Mouse (Mus musculus) thymus, postnatal 36 days (tissue): ENCODE data around the gene Flot1.

ENCODE experiments used
- DNase-seq, 2 experiments: peaks; one replicate each; pipeline ENCODE4 v3.0.0; 2022; ENCODE audit warnings: mixed read lengths in 2 of 2

The Flot1 gene

GRCm38 (mm10) chr17:35812307-35812706 lies 10.7 kb upstream of the Flot1 start:
- no peak for DNase-seq

- DNase-seq, result no peak
Observed at GRCm38 (mm10) chr17:35812736-35813135, 10.3 kb upstream of the Flot1 start.

GRCm38 (mm10) chr17:35813245-35813647 lies 9.8 kb upstream of the Flot1 start:
- DNase-seq, result peak; percentile 18 to 25

- no peak for DNase-seq
Observed at GRCm38 (mm10) chr17:35813653-35814052, 9.4 kb upstream of the Flot1 start.

- DNase-seq, result no peak
Observed at GRCm38 (mm10) chr17:35814678-35815077, 8.4 kb upstream of the Flot1 start.

GRCm38 (mm10) chr17:35815836-35816235 lies 7.2 kb upstream of the Flot1 start:
- DNase-seq, result no peak

- DNase-seq, result no peak
Observed at GRCm38 (mm10) chr17:35816686-35817085, 6.3 kb upstream of the Flot1 start.

- DNase-seq, result no peak
Observed at GRCm38 (mm10) chr17:35817226-35817625, 5.8 kb upstream of the Flot1 start.

GRCm38 (mm10) chr17:35820111-35820510 lies 2.9 kb upstream of the Flot1 start:
- DNase-seq, result no peak

GRCm38 (mm10) chr17:35821439-35822430 lies 1.3 kb upstream of the Flot1 start, which contains the start of gene Ier3:
Gene Ier3, plus strand, starts transcription at chr17:35821684.
- peak; percentile 38 to 56 for DNase-seq

GRCm38 (mm10) chr17:35822564-35822963 lies 466 bp upstream of the Flot1 start:
- no peak for DNase-seq

- DNase-seq, result peak in 1 of 2 experiments; percentile 38
Observed at GRCm38 (mm10) chr17:35824402-35824801, 1.4 kb downstream of the Flot1 start.

- no peak for DNase-seq
Observed at GRCm38 (mm10) chr17:35825109-35825850, 2.2 kb downstream of the Flot1 start.

- peak; percentile 90 to 93 for DNase-seq
Observed at GRCm38 (mm10) chr17:35829737-35830136, 6.7 kb downstream of the Flot1 start.

- no peak for DNase-seq
Observed at GRCm38 (mm10) chr17:35832400-35833238, 9.6 kb downstream of the Flot1 start.

- no peak for DNase-seq
Observed at GRCm38 (mm10) chr17:35833239-35833751, 10.3 kb downstream of the Flot1 start.

GRCm38 (mm10) chr17:35833894-35834293 lies 10.9 kb downstream of the Flot1 start:
- no peak for DNase-seq

- DNase-seq, result no peak
Observed at GRCm38 (mm10) chr17:35834696-35835422, 11.8 kb downstream of the Flot1 start.

- DNase-seq, result peak in 1 of 2 experiments; percentile 36
Observed at GRCm38 (mm10) chr17:35835424-35836140, 12.6 kb downstream of the Flot1 start.

- peak; percentile 75 to 77 for DNase-seq
Observed at GRCm38 (mm10) chr17:35836178-35836965, 13.3 kb downstream of the Flot1 start.
